Mouse (Mus musculus) lung, embryonic 14.5 days (tissue): Measurements from ENCODE around the gene Thsd7a. TPM values are rescaled to one million over a fixed set of nuclear protein-coding genes. Genes with fewer than 3 reads are reported as not detected.

ENCODE experiments used
- ATAC-seq: fragments of 200-750 bp; cut with Nextera tagmentation; 2 replicates; pipeline ENCODE4 v1.8.0; 2017; ENCODE audit warnings: mild to moderate bottlenecking, moderate TSS enrichment, moderate library complexity; ENCODE audit not compliant: insufficient read depth
- DNase-seq: peaks from one replicate; pipeline ENCODE4 v3.0.0-alpha.2; 2015
- H3K27ac ChIP-seq: fragments of 300-500 bp; sonication (generic); 2 replicates; pipeline ENCODE4 v1.5.1; 2014; ENCODE audit warnings: low read depth, mild to moderate bottlenecking, moderate library complexity
- H3K27me3 ChIP-seq: fragments of 300-500 bp; sonication (generic); 2 replicates; pipeline ENCODE4 v1.6.1; 2014; ENCODE audit warnings: low read length, control low read depth; ENCODE audit not compliant: insufficient read depth
- H3K36me3 ChIP-seq: fragments of 300-500 bp; sonication (generic); 2 replicates; pipeline ENCODE4 v1.6.1; 2014; ENCODE audit warnings: control low read depth; ENCODE audit not compliant: insufficient read depth
- H3K4me1 ChIP-seq: fragments of 300-500 bp; sonication (generic); 2 replicates; pipeline ENCODE4 v1.6.1; 2014; ENCODE audit warnings: antibody characterized with exemption, control low read depth; ENCODE audit not compliant: insufficient read depth
- H3K4me2 ChIP-seq: fragments of 300-500 bp; sonication (generic); 2 replicates; pipeline ENCODE4 v1.6.1; 2014; ENCODE audit warnings: mild to moderate bottlenecking
- H3K4me3 ChIP-seq: fragments of 300-500 bp; sonication (generic); 2 replicates; pipeline ENCODE4 v1.5.1; 2014; ENCODE audit warnings: low read depth, low read length
- H3K9ac ChIP-seq: fragments of 300-500 bp; sonication (generic); 2 replicates; pipeline ENCODE4 v1.6.1; 2014
- H3K9me3 ChIP-seq: fragments of 300-500 bp; sonication (generic); 2 replicates; pipeline ENCODE4 v1.6.1; 2016; ENCODE audit warnings: low read depth, low read length, control low read depth
- CTCF ChIP-seq: IDR thresholded peaks from 2 replicates; pipeline ENCODE4 v1.5.1; 2016; ENCODE audit warnings: antibody characterized with exemption, low read depth
- WGBS: fragments of 180-500 bp; shearing (Covaris S2); extraction: QIAGEN DNeasy Blood & Tissue Kit; methylation state at CpG from one replicate; pipeline ENCODE4 v1.1.7; 2014; 5-methylcytosine and 5-hydroxymethylcytosine counted together
- polyA plus RNA-seq: library from polyadenylated mRNA; unstranded; fragments of >200 nt; fragmentation: Nextera tagmentation; extraction: Ambion mirVana; gene quantifications from 2 replicates; pipeline ENCODE4 v1.2.1, GENCODE M21; 2014

Gene Thsd7a
- polyA plus RNA-seq, 1 experiment from 2014 or later, result 1.3 TPM

GRCm38 (mm10) chr6:12350753-12351152 is 398.5 kb downstream of the Thsd7a start:
- WGBS, result 34% methylated on average over 5 of the region's 5 CpGs
- H3K9me3 ChIP-seq, result no peaks in the 10 kb centered on the region
- H3K4me1 ChIP-seq, result no peaks in the 10 kb centered on the region
- TF ChIP-seq CTCF, result peak; percentile 45
- H3K4me3 ChIP-seq, result no peak overlapping the region
- no peak overlapping the region for H3K4me2 ChIP-seq
- H3K27me3 ChIP-seq, result no peaks in the 10 kb centered on the region
- H3K36me3 ChIP-seq, result no peaks in the 10 kb centered on the region
- DNase-seq, result peak; percentile 80
- no peak overlapping the region for H3K9ac ChIP-seq
- ATAC-seq, result no peak
- no peak overlapping the region for H3K27ac ChIP-seq

- Histone ChIP-seq H3K4me2 (no peak overlapping the region), H3K9ac (no peak overlapping the region), H3K27me3 (no peaks in the 10 kb centered on the region), H3K4me1 (no peaks in the 10 kb centered on the region), H3K4me3 (no peak overlapping the region), H3K27ac (no peak overlapping the region), H3K9me3 (no peaks in the 10 kb centered on the region), H3K36me3 (no peaks in the 10 kb centered on the region)
- no peak for ATAC-seq
- 71% methylated on average over 3 of the region's 3 CpGs for WGBS
- TF ChIP-seq CTCF, result no peak
- no peak for DNase-seq
These were observed 400.0 kb downstream of the Thsd7a start for GRCm38 (mm10) chr6:12349105-12349759.

DNA sequence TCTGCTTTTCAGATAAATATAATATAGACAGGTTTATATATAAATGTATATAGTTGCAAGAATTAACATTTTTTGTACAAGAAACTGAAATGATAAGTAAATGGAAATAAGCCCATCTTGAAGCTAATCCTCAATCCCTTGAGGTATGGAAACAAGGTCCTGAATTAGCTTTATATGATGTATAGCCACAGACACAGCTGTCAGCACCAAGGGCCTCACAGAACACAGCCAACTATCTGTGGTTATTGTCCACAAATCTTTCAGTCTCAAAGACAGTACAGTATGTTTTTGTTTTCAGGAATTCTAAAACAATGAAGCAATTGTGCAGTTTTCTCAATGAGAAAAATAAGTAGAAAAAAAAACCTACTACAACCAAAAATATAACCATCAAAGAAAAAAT is 400.5 kb downstream of the Thsd7a start:
- Histone ChIP-seq H3K9ac (no peak overlapping the region), H3K27me3 (no peaks in the 10 kb centered on the region), H3K9me3 (no peaks in the 10 kb centered on the region), H3K27ac (no peak overlapping the region), H3K4me2 (no peak overlapping the region), H3K4me1 (no peaks in the 10 kb centered on the region), H3K4me3 (no peak overlapping the region), H3K36me3 (no peaks in the 10 kb centered on the region)
- DNase-seq, result no peak
- ATAC-seq, result no peak
- TF ChIP-seq CTCF, result no peak

GRCm38 (mm10) chr6:12336590-12337584 is 412.3 kb downstream of the Thsd7a start:
- H3K4me3 ChIP-seq, result no peak overlapping the region
- no peaks in the 10 kb centered on the region for H3K36me3 ChIP-seq
- no peak overlapping the region for H3K27ac ChIP-seq
- no peak overlapping the region for H3K9ac ChIP-seq
- no peak overlapping the region for H3K4me2 ChIP-seq
- 70% methylated on average over 14 of the region's 14 CpGs for WGBS
- TF ChIP-seq CTCF, result no peak
- no peaks in the 10 kb centered on the region for H3K4me1 ChIP-seq
- H3K9me3 ChIP-seq, result no peaks in the 10 kb centered on the region
- DNase-seq, result no peak
- H3K27me3 ChIP-seq, result no peaks in the 10 kb centered on the region
- ATAC-seq, result no peak

- DNase-seq, result peak; percentile 72
- TF ChIP-seq CTCF, result peak; percentile 63
- H3K27me3 ChIP-seq, result no peaks in the 10 kb centered on the region
- no peak overlapping the region for H3K4me3 ChIP-seq
- no peak overlapping the region for H3K27ac ChIP-seq
- peak; percentile 24; the same call in 1 of the 2 replicates for ATAC-seq
- no peaks in the 10 kb centered on the region for H3K36me3 ChIP-seq
- H3K4me2 ChIP-seq, result no peak overlapping the region
- H3K4me1 ChIP-seq, result no peaks in the 10 kb centered on the region
- WGBS, result 46% methylated on average over 7 of the region's 7 CpGs
- no peak overlapping the region for H3K9ac ChIP-seq
- H3K9me3 ChIP-seq, result no peaks in the 10 kb centered on the region
These were observed 433.9 kb downstream of the Thsd7a start for GRCm38 (mm10) chr6:12315070-12315909.

- TF ChIP-seq CTCF, result no peak
- WGBS, result 69% methylated on average over 2 of the region's 2 CpGs
- H3K9ac ChIP-seq, result no peak overlapping the region
- no peaks in the 10 kb centered on the region for H3K4me1 ChIP-seq
- DNase-seq, result no peak
- no peaks in the 10 kb centered on the region for H3K36me3 ChIP-seq
- H3K27me3 ChIP-seq, result no peaks in the 10 kb centered on the region
- H3K4me3 ChIP-seq, result no peak overlapping the region
- no peaks in the 10 kb centered on the region; the same call in 1 of the 2 replicates for H3K9me3 ChIP-seq
- ATAC-seq, result no peak
- H3K27ac ChIP-seq, result no peak overlapping the region
- H3K4me2 ChIP-seq, result no peak overlapping the region
These were observed 441.7 kb downstream of the Thsd7a start for GRCm38 (mm10) chr6:12307502-12307901.
